Comparison of ENCODE assay signal across 8 mouse cellular contexts in the genomic region with DNA sequence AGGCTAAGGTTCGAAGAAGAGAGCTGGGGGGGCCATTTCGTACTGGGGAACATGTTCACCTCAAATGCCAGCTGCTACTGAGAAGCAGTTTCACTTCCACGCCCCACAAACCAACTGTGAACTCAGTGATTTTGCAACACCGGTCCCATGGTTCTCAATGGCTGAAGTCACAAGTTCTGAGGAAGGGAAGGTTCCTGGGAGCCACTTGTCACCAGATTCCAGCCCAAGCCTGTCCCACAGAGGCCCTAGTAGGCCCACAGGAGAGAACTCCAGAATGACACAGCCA. TPM values are rescaled to one million over a fixed set of nuclear protein-coding genes. Genes with fewer than 3 reads are reported as not detected.
DNase-seq lines count a peak whose midpoint lies in the region; ATAC-seq lines count a peak whose summit lies in the region.

No protein-coding gene starts in this region.

- peak; percentile 40 for DNase-seq in adrenal gland, postnatal 10 days
- DNase-seq in adrenal gland, postnatal 25 days = no peak
- DNase-seq in CD4-positive helper T cell, adult 2 months (ENCODE audit: low read depth, low spot score) = peak; percentile 17
- DNase-seq in liver, embryonic 11.5 days (ENCODE audit: low spot score) = no peak
- DNase-seq in natural killer cell, adult 2 months (ENCODE audit: low spot score in 2 of 2) = peak; percentile 23 to 65
- no peak for DNase-seq in cerebellum, adult 9-10 months
- DNase-seq in testis, postnatal 14 days (ENCODE audit: low spot score) = no peak

- no peak overlapping the region for H3K9ac ChIP-seq in heart, embryonic 14.5 days (ENCODE audit: low read length)
- peak overlapping the region; percentile 69 for H3K9ac ChIP-seq in liver, embryonic 11.5 days (ENCODE audit: low read depth, low read length)

- no peak for ATAC-seq in heart, embryonic 14.5 days (ENCODE audit: insufficient number of reproducible peaks, insufficient read depth, low FRiP score, low read depth)
- ATAC-seq in liver, embryonic 11.5 days (replicated peaks; ENCODE audit: low FRiP score) = no peak

- H3K4me3 ChIP-seq in heart, embryonic 14.5 days (ENCODE audit: control insufficient read depth in 1 of 2, insufficient read depth in 1 of 2, low read depth in 1 of 2, low read length in 2 of 2) = no peak overlapping the region
- peak overlapping the region; percentile 58 for H3K4me3 ChIP-seq in liver, embryonic 11.5 days (ENCODE audit: low read depth, low read length)

- H3K9me3 ChIP-seq in heart, embryonic 14.5 days (ENCODE audit: control insufficient read depth, low read length) = no peaks in the 10 kb centered on the region
- H3K9me3 ChIP-seq in liver, embryonic 11.5 days (ENCODE audit: control insufficient read depth, low read length) = no peaks in the 10 kb centered on the region

- H3K4me2 ChIP-seq in heart, embryonic 14.5 days (ENCODE audit: low read length) = peak overlapping the region; percentile 91
- peak overlapping the region; percentile 63 for H3K4me2 ChIP-seq in liver, embryonic 11.5 days

- peaks cover 18% of the 10 kb centered on the region for H3K36me3 ChIP-seq in heart, embryonic 14.5 days (ENCODE audit: control insufficient read depth, insufficient read depth, low read length)
- H3K36me3 ChIP-seq in liver, embryonic 11.5 days (ENCODE audit: control insufficient read depth, insufficient read depth, low read length) = peaks cover 3% of the 10 kb centered on the region; the same call in 1 of the 2 replicates

- H3K27me3 ChIP-seq in heart, embryonic 14.5 days (ENCODE audit: control insufficient read depth, insufficient read depth, low read length) = no peaks in the 10 kb centered on the region
- H3K27me3 ChIP-seq in liver, embryonic 11.5 days (replicated peaks; ENCODE audit: control insufficient read depth, insufficient read depth, low read length) = no peaks in the 10 kb centered on the region

- no peak overlapping the region for H3K27ac ChIP-seq in heart, embryonic 14.5 days (replicated peaks in 1 of 2; ENCODE audit: control insufficient read depth in 1 of 2, insufficient read depth in 1 of 2, low read depth in 2 of 2, low read length in 2 of 2)
- H3K27ac ChIP-seq in liver, embryonic 11.5 days (ENCODE audit: low read depth, low read length) = no peak overlapping the region

- peaks cover 14 to 21% of the 10 kb centered on the region in 2 experiments for H3K4me1 ChIP-seq in heart, embryonic 14.5 days (ENCODE audit: control insufficient read depth in 2 of 2, insufficient read depth in 2 of 2, low read length in 2 of 2)
- peaks cover 24% of the 10 kb centered on the region for H3K4me1 ChIP-seq in liver, embryonic 11.5 days (replicated peaks; ENCODE audit: control insufficient read depth, insufficient read depth, low read length)

- WGBS in heart, embryonic 14.5 days = 98% methylated on average over 4 of the region's 4 CpGs
- 82% methylated on average over 4 of the region's 4 CpGs for WGBS in liver, embryonic 11.5 days

RNA-seq across cellular contexts. Expression of gene Ctsz, which starts 1.2 kb away (rescaled TPM):
- total RNA-seq in adrenal gland, postnatal 10 days (2021) = 100 to 1,000 TPM; 114 to 138 TPM
- 133 and 134 TPM in 2 replicates for total RNA-seq in adrenal gland, postnatal 25 days (2021)
- polyA plus RNA-seq in heart, embryonic 14.5 days (2014; fragmentation: Nextera tagmentation; extraction: Ambion mirVana) = 121 and 125 TPM in 2 replicates
- 159 and 162 TPM in 2 replicates for polyA plus RNA-seq in liver, embryonic 11.5 days (2014; fragmentation: Nextera tagmentation; extraction: Ambion mirVana)

RNA-seq across cellular contexts. Expression of gene Tubb1, which starts 12.9 kb away (rescaled TPM):
- total RNA-seq in adrenal gland, postnatal 10 days (2021) = 1 to 10 TPM; 1.0 to 1.3 TPM
- total RNA-seq in adrenal gland, postnatal 25 days (2021) = 0.73 TPM in 1 of 2 replicates, not detected in the other
- 1.8 and 2.3 TPM in 2 replicates for polyA plus RNA-seq in heart, embryonic 14.5 days (2014; fragmentation: Nextera tagmentation; extraction: Ambion mirVana)
- polyA plus RNA-seq in liver, embryonic 11.5 days (2014; fragmentation: Nextera tagmentation; extraction: Ambion mirVana) = 43.5 and 51.9 TPM in 2 replicates

RNA-seq across cellular contexts. Expression of gene Nelfcd, which starts 22.0 kb away (rescaled TPM):
- total RNA-seq in adrenal gland, postnatal 10 days (2021) = 10 to 100 TPM; 55.1 to 62.2 TPM
- total RNA-seq in adrenal gland, postnatal 25 days (2021) = 61.9 and 63.7 TPM in 2 replicates
- polyA plus RNA-seq in heart, embryonic 14.5 days (2014; fragmentation: Nextera tagmentation; extraction: Ambion mirVana) = 77.0 and 79.3 TPM in 2 replicates
- polyA plus RNA-seq in liver, embryonic 11.5 days (2014; fragmentation: Nextera tagmentation; extraction: Ambion mirVana) = 117 and 125 TPM in 2 replicates

RNA-seq across cellular contexts. Expression of gene Atp5e, which starts 26.3 kb away (rescaled TPM):
- total RNA-seq in adrenal gland, postnatal 10 days (2021) = 100 to 1,000 TPM; 569 to 676 TPM
- total RNA-seq in adrenal gland, postnatal 25 days (2021) = 355 and 471 TPM in 2 replicates
- 1,324 and 1,420 TPM in 2 replicates for polyA plus RNA-seq in heart, embryonic 14.5 days (2014; fragmentation: Nextera tagmentation; extraction: Ambion mirVana)
- 597 and 634 TPM in 2 replicates for polyA plus RNA-seq in liver, embryonic 11.5 days (2014; fragmentation: Nextera tagmentation; extraction: Ambion mirVana)

RNA-seq across cellular contexts. Expression of gene Prelid3b, which starts 35.2 kb away (rescaled TPM):
- 100 to 1,000 TPM; 171 to 172 TPM for total RNA-seq in adrenal gland, postnatal 10 days (2021)
- total RNA-seq in adrenal gland, postnatal 25 days (2021) = 103 and 108 TPM in 2 replicates
- polyA plus RNA-seq in heart, embryonic 14.5 days (2014; fragmentation: Nextera tagmentation; extraction: Ambion mirVana) = 133 and 137 TPM in 2 replicates
- 156 and 162 TPM in 2 replicates for polyA plus RNA-seq in liver, embryonic 11.5 days (2014; fragmentation: Nextera tagmentation; extraction: Ambion mirVana)

Comparison
In these comparisons a context has a peak if more than half of its experiments do, and no peak if none do; other contexts are left out.
1. DNase-seq: peak in adrenal gland, postnatal 10 days (single experiment), CD4-positive helper T cell, adult 2 months (single experiment) and natural killer cell, adult 2 months (2 of 2); none in adrenal gland, postnatal 25 days (single experiment), liver, embryonic 11.5 days (single experiment), cerebellum, adult 9-10 months (single experiment) and testis, postnatal 14 days (single experiment).